Mouse (Mus musculus) CD4-positive helper T cell, adult 2 months (primary cell): ENCODE data around the gene Kat2b.
"Not testable (repeated sequence)": the region's sequence is repeated elsewhere in the genome, so short reads cannot be mapped to it uniquely, and the experiment has no call there.

Experiments used
- DNase-seq: peaks from one replicate; pipeline ENCODE4 v3.0.0-alpha.2; 2012; ENCODE audit warnings: low read depth, missing footprints, low spot score

Gene Kat2b

DNA sequence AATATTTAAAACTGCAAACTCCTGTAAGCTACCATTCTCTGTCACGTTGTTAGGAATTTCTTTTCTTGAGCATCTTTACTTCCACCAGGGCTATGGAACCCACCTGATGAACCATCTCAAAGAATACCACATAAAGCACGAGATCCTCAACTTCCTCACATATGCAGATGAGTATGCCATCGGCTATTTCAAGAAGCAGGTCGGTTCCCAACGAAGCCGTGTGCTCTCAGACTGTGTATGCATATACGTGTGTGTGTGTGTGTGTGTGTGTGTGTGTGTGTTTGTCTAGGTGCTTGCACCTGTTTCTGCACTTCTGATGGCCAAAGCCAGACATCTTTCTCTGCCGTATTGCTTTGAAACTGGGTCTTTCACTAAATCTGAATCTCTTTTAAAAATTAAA lies 92.6 kb downstream of the Kat2b start:
- no peak for DNase-seq

- DNase-seq = no peak
These were observed 93.1 kb downstream of the Kat2b start for GRCm38 (mm10) chr17:53659738-53660137.

DNA sequence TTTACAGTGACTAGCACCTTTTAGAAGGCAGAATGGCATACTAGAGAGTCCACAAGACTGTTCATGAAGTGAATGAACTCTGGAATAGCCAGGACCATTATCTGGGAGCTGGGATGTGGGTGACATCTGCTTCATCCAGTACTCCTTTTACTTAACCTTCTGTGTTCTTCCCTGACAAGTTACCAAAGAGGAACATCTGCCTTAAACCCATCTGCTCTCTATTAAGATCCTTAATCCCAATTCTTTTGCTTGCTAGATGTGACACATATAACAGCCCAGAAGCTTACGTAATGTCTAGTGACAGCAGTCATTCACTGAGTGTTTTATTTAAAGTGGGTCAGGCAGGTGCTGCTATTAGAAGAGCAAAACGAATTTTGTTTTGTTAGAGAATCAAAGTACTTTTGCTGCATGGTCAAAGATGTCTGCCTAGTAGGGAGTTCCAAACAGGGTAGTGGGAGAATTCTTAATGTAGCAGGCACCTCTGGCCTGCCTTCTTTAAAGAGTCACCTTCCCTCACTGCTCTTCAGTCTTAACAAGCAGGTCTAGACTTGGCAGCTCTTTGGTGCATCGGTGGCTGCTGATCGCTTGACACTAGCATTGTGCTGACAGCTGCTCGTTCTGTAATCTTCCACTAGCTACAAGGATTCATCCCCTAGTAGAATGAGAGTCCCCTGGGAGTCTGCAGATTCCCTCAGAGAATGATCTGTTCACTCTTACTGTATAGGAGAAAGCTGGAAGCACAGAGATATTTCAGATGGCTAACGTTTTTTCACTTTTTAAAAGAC lies 94.6 kb downstream of the Kat2b start:
- no peak for DNase-seq

- DNase-seq = no peak
These were observed 97.6 kb downstream of the Kat2b start for GRCm38 (mm10) chr17:53664267-53664666.

GRCm38 (mm10) chr17:53664703-53665382 lies 98.2 kb downstream of the Kat2b start:
- DNase-seq = no peak

GRCm38 (mm10) chr17:53670453-53670852 lies 103.8 kb downstream of the Kat2b start:
- no peak for DNase-seq

DNA sequence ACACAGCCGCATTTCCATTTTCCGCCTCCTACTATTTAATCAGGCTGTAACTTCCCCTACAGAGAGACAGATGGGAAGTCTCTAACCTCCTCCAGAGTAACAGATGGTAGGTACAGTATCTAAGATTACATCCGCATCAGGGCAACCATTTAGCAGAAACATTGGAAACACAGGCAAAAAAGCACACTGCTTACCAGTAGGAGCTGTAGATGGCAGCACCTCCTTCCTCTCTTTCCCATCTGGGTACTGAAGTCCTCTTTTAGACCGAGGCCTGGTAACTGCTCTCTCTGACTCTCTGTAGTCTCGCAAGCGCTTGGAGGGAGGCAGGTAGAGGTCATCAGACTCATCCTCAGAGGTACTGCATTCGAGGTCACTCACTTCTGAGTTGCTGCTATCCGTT lies 112.1 kb downstream of the Kat2b start:
- DNase-seq = no peak

DNA sequence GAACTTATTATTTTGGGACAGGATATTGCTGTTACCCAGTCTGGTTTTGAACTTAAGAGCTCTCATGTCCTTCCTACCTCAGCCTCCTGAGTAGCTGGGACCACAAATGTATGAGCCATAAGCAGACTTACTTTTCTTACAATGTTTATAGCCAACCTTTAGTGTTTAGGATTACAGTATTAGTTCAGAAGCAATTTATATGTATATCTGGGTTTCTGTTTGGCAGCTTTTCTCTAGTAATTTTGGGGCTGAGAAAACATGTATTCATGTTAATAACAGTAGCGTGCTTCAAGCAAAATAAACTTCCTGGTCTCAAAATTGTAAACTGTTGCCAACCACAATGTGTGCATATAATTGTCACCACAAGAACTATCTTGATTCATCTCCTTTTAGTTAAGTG lies 121.7 kb downstream of the Kat2b start:
- DNase-seq = no peak

- peak; percentile 99 for DNase-seq
These were observed 122.5 kb downstream of the Kat2b start, which contains the start of gene Sgo1 for GRCm38 (mm10) chr17:53688877-53689802. TSS of gene Sgo1 (minus strand) at chr17:53689333.

DNA sequence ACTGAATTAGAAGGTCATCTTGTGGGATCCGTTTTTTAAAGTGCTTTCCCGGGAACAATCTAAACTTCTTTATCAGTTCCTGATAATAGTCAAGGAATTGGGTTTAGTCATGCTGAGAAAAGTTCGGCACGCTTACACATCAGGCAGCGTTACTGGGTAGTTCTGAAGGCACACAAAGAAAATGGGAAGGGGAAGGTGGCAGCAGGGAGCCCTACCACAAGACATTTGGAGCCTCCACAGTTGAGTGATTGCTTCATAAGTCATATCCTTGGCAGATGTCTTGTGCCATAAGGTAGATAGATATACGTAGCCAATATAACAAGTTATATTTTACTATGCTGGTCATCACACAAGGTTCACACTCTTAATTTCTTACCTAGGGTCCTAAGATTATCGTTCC lies 123.3 kb downstream of the Kat2b start:
- no peak for DNase-seq

DNA sequence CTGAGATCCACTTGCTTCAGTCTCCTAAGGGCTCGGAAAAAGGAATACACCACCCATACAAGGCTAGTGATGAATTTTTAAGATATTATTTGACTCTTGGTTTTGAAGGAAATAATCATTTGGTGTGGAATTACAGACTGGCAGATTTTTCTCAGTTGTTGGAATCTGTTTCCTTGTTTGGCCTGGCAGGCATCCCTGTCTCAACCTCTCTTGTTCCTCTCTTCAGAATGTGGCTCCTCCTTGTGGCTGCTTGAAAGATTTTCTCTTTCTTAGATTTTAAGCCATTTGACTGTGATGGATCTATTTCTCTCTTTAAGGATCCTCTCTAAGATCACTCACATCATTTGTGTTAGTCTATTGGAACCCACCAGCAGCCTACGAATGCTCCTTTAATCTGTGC lies 127.4 kb downstream of the Kat2b start:
- DNase-seq = peak; percentile 45

GRCm38 (mm10) chr17:53697521-53697920 lies 130.9 kb downstream of the Kat2b start:
- not testable (repeated sequence) for DNase-seq

GRCm38 (mm10) chr17:53714453-53714852 lies 147.8 kb downstream of the Kat2b start:
- DNase-seq = no peak

DNA sequence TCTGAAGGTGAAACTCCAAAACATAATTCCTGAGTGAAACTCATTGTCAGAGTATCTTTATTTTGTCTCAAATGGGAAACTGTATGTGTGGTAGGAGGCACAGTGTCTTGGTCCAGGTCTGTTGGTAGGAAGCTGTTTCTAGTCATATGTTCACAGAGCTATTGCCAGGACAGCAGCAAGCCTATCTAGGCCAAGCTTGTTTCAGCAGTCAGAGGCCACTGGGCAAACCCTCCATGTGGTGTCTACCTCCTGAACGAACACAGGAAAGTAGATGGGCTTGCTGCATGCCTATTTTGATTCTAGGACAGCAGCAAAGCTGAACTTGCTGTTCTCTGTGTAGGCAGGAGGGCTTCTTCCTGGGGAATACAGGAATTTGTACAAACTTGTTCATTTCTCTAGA lies 148.5 kb downstream of the Kat2b start:
- not testable (repeated sequence) for DNase-seq

DNA sequence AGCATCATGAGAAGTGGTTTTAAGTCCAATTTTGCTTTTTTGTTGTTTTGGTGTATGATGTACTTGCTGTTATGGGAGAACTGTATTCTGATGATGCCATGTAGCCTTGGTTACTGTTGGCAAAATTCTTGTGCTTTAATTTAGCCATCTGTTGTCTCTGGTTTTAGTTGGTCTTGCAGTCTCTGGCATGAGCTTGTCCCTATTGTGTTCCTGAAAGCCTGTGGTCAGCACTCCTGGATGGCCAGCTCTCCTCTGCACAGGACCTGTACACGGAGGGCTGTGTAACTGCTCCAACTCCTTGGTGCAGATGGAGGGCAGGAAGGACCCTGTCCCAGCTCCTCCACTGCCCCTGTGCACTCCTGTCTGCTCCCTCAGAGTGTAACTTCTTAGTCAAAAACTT lies 151.8 kb downstream of the Kat2b start:
- DNase-seq = no peak

- DNase-seq = not testable (repeated sequence)
These were observed 152.3 kb downstream of the Kat2b start for GRCm38 (mm10) chr17:53718916-53719315.
